Mouse (Mus musculus) brain, embryonic 14.5 days (tissue): ENCODE results near the gene Pigs.

Experiments used
- CTCF ChIP-seq: fragments of 200-500 bp; IDR thresholded peaks from 2 replicates; pipeline ENCODE4 v1.5.1; 2012; ENCODE audit warnings: inconsistent platforms, mild to moderate bottlenecking, moderate library complexity, borderline replicate concordance; ENCODE audit not compliant: insufficient read depth, insufficient read length; ENCODE audit errors: extremely low read depth
- POLR2A ChIP-seq: fragments of 200-500 bp; IDR thresholded peaks from 2 replicates; pipeline ENCODE4 v1.6.1; 2012; ENCODE audit warnings: mild to moderate bottlenecking, inconsistent platforms, borderline replicate concordance; ENCODE audit not compliant: poor library complexity, insufficient read depth, insufficient read length, severe bottlenecking; ENCODE audit errors: extremely low read depth

- TF ChIP-seq CTCF: no peak
- no peak for TF ChIP-seq POLR2A
These were observed 27.3 kb upstream of the Pigs start for GRCm38 (mm10) chr11:78300917-78301316.
